ENCODE assay signal across 9 mouse cellular contexts in genomic region chr16:14377321-14377720, GRCm38 (mm10). TPM values are rescaled to one million over a fixed set of nuclear protein-coding genes. Genes with fewer than 3 reads are reported as not detected.
DNase-seq lines count a peak whose midpoint lies in the region; ATAC-seq lines count a peak whose summit lies in the region.
"Had no signal": no experiment of that assay in that cellular context is flagged by ENCODE, and none has a peak within 500 bp of the region (broad histone marks: within the 10 kb centered on the region; RNA-seq: fewer than 3 reads in every experiment).

No protein-coding gene starts in this region.

- peak; percentile 63; the same call in 1 of the 2 replicates for ATAC-seq in hindbrain, embryonic 14.5 days (ENCODE audit: low FRiP score)
- ATAC-seq in kidney, embryonic 16.5 days (ENCODE audit: low FRiP score, low TSS enrichment), result peak; percentile 21; the same call in 1 of the 2 replicates
- ATAC-seq in lung, embryonic 15.5 days (ENCODE audit: borderline replicate concordance, extremely low read depth, low FRiP score, low TSS enrichment), result peak; percentile 64

- no peaks in the 10 kb centered on the region for H3K27me3 ChIP-seq in hindbrain, embryonic 14.5 days (ENCODE audit: control insufficient read depth, insufficient read depth, low read length)
- H3K27me3 ChIP-seq in hindbrain, embryonic 10.5 days (ENCODE audit: insufficient read depth, poor library complexity, severe bottlenecking), result no peaks in the 10 kb centered on the region
- no peaks in the 10 kb centered on the region for H3K27me3 ChIP-seq in kidney, embryonic 16.5 days (ENCODE audit: insufficient read depth, low read length)
- no peaks in the 10 kb centered on the region for H3K27me3 ChIP-seq in lung, embryonic 15.5 days

- no peak overlapping the region for H3K4me3 ChIP-seq in hindbrain, embryonic 14.5 days (replicated peaks; ENCODE audit: low read length)
- no peak overlapping the region for H3K4me3 ChIP-seq in hindbrain, embryonic 10.5 days
- H3K4me3 ChIP-seq in kidney, embryonic 16.5 days (ENCODE audit: low read length), result no peak overlapping the region
- H3K4me3 ChIP-seq in lung, embryonic 15.5 days, result no peak overlapping the region
- H3K4me3 ChIP-seq: erythroblast, embryonic 14.5 days had no signal

- H3K36me3 ChIP-seq in hindbrain, embryonic 14.5 days (replicated peaks; ENCODE audit: control insufficient read depth, insufficient read depth), result no peaks in the 10 kb centered on the region
- no peaks in the 10 kb centered on the region for H3K36me3 ChIP-seq in hindbrain, embryonic 10.5 days
- H3K36me3 ChIP-seq in kidney, embryonic 16.5 days (ENCODE audit: insufficient read depth, low read length), result no peaks in the 10 kb centered on the region
- H3K36me3 ChIP-seq in lung, embryonic 15.5 days, result no peaks in the 10 kb centered on the region

- no peak for DNase-seq in hindbrain, embryonic 14.5 days (ENCODE audit: low spot score)
- no peak for DNase-seq in hindbrain, embryonic 10.5 days (ENCODE audit: low spot score)
- DNase-seq in brain, adult 2 months (ENCODE audit: low read depth, low spot score), result peak; percentile 89
- DNase-seq in frontal cortex, adult 2 months (ENCODE audit: extremely low spot score in 1 of 2, low spot score in 1 of 2), result peak; percentile 38 to 62
- DNase-seq in spleen, adult 12 weeks (ENCODE audit: low spot score), result no peak
- no peak for DNase-seq in thymus, postnatal 25 days

- no peak overlapping the region for H3K27ac ChIP-seq in hindbrain, embryonic 14.5 days
- no peak overlapping the region for H3K27ac ChIP-seq in hindbrain, embryonic 10.5 days
- H3K27ac ChIP-seq in kidney, embryonic 16.5 days (ENCODE audit: low read length), result no peak overlapping the region
- peak overlapping the region; percentile 25; the same call in 1 of the 2 replicates for H3K27ac ChIP-seq in lung, embryonic 15.5 days

- H3K9ac ChIP-seq in hindbrain, embryonic 14.5 days, result no peak overlapping the region
- H3K9ac ChIP-seq in kidney, embryonic 16.5 days (replicated peaks; ENCODE audit: low read length), result no peak overlapping the region
- H3K9ac ChIP-seq in lung, embryonic 15.5 days, result no peak overlapping the region

- no peak overlapping the region for H3K4me2 ChIP-seq in hindbrain, embryonic 14.5 days (replicated peaks)
- no peak overlapping the region for H3K4me2 ChIP-seq in kidney, embryonic 16.5 days (replicated peaks; ENCODE audit: low read depth, low read length)
- no peak overlapping the region for H3K4me2 ChIP-seq in lung, embryonic 15.5 days

- WGBS in hindbrain, embryonic 14.5 days, result 95% methylated on average over 2 of the region's 2 CpGs
- WGBS in hindbrain, embryonic 10.5 days, result 93% methylated on average over 2 of the region's 2 CpGs
- WGBS in kidney, embryonic 16.5 days, result 77% methylated on average over 2 of the region's 2 CpGs
- WGBS in lung, embryonic 15.5 days, result 36% methylated on average over 2 of the region's 2 CpGs

- no peaks in the 10 kb centered on the region for H3K9me3 ChIP-seq in hindbrain, embryonic 14.5 days (ENCODE audit: control insufficient read depth, low read length)
- H3K9me3 ChIP-seq in hindbrain, embryonic 10.5 days, result no peaks in the 10 kb centered on the region
- no peaks in the 10 kb centered on the region for H3K9me3 ChIP-seq in kidney, embryonic 16.5 days (ENCODE audit: low read length)
- H3K9me3 ChIP-seq in lung, embryonic 15.5 days, result no peaks in the 10 kb centered on the region

- H3K4me1 ChIP-seq in hindbrain, embryonic 14.5 days (replicated peaks; ENCODE audit: control insufficient read depth, insufficient read depth, low read length), result no peaks in the 10 kb centered on the region
- H3K4me1 ChIP-seq in hindbrain, embryonic 10.5 days (replicated peaks), result no peaks in the 10 kb centered on the region
- peaks cover 8% of the 10 kb centered on the region for H3K4me1 ChIP-seq in kidney, embryonic 16.5 days (ENCODE audit: insufficient read depth, low read length)
- H3K4me1 ChIP-seq in lung, embryonic 15.5 days, result peaks cover 13% of the 10 kb centered on the region

RNA-seq across cellular contexts. Expression of gene Abcc1, which starts 16.0 kb away (rescaled TPM):
- 8.2 and 9.0 TPM in 2 replicates for polyA plus RNA-seq in hindbrain, embryonic 14.5 days (2014; fragmentation: Nextera tagmentation; extraction: Ambion mirVana)
- polyA plus RNA-seq in hindbrain, embryonic 10.5 days (2016; fragmentation: Nextera tagmentation; extraction: Ambion mirVana), result 8.3 and 9.9 TPM in 2 replicates
- polyA plus RNA-seq in frontal cortex, adult 2 months (2012; rRNA removed), result 14.7 and 15.8 TPM in 2 replicates
- polyA plus RNA-seq in kidney, embryonic 16.5 days (2015; fragmentation: Nextera tagmentation; extraction: Ambion mirVana), result 11.9 and 14.6 TPM in 2 replicates
- 10.7 and 11.4 TPM in 2 replicates for polyA plus RNA-seq in lung, embryonic 15.5 days (2015; fragmentation: Nextera tagmentation; extraction: Ambion mirVana)

Comparison
In these comparisons a context has a peak if more than half of its experiments do, and no peak if none do; other contexts are left out.
1. DNase-seq: peak in brain, adult 2 months (single experiment) and frontal cortex, adult 2 months (2 of 2); none in hindbrain, embryonic 14.5 days (single experiment), hindbrain, embryonic 10.5 days (single experiment), spleen, adult 12 weeks (single experiment) and thymus, postnatal 25 days (single experiment).
2. Peak in every context shown above with its lines, with median percentiles within 50 percentile points of each other: ATAC-seq.